Mouse (Mus musculus) C2C12 (cell line): ENCODE measurements around the gene Akt1s1. TPM values are rescaled to one million over a fixed set of nuclear protein-coding genes. Genes with fewer than 3 reads are reported as not detected.

Experiments
- H3K27me3 ChIP-seq: one replicate; pipeline ENCODE4 v1.6.1; 2011; ENCODE audit not compliant: control insufficient read depth, insufficient read depth, insufficient read length
- H3K36me3 ChIP-seq: one replicate; pipeline ENCODE4 v1.6.1; 2011; ENCODE audit not compliant: control insufficient read depth, insufficient read depth
- H3K4me3 ChIP-seq: one replicate; pipeline ENCODE4 v1.5.1; 2011; ENCODE audit warnings: mild to moderate bottlenecking, control low read depth; ENCODE audit not compliant: poor library complexity, insufficient read depth, severe bottlenecking
- H3K79me2 ChIP-seq: one replicate; pipeline ENCODE4 v1.6.1; 2011; ENCODE audit not compliant: control insufficient read depth, insufficient read depth
- H3K79me3 ChIP-seq: one replicate; pipeline ENCODE4 v1.6.1; 2011; ENCODE audit warnings: low read depth, control low read depth
- H3ac ChIP-seq: one replicate; pipeline ENCODE3; 2011; ENCODE audit warnings: low read depth; ENCODE audit not compliant: control insufficient read depth, insufficient read length
- CEBPB ChIP-seq: IDR thresholded peaks from one replicate; pipeline ENCODE4 v1.6.1; 2011; ENCODE audit warnings: low read depth, mild to moderate bottlenecking, control low read depth, moderate library complexity
- CTCF ChIP-seq: IDR thresholded peaks from one replicate; pipeline ENCODE4 v1.5.1; 2011; ENCODE audit not compliant: control insufficient read depth, insufficient read depth, insufficient read length
- FOSL1 ChIP-seq: IDR thresholded peaks from one replicate; pipeline ENCODE4 v1.8.0; 2011; ENCODE audit warnings: mild to moderate bottlenecking, low read length; ENCODE audit not compliant: poor library complexity, insufficient read depth, severe bottlenecking
- MAX ChIP-seq: IDR thresholded peaks from one replicate; pipeline ENCODE4 v1.6.1; 2011; ENCODE audit warnings: mild to moderate bottlenecking, control low read depth
- MYOD1 ChIP-seq: IDR thresholded peaks from one replicate; pipeline ENCODE4 v1.6.1; 2011; ENCODE audit warnings: low read depth; ENCODE audit not compliant: control insufficient read depth, insufficient read length
- MYOG ChIP-seq: IDR thresholded peaks from one replicate; pipeline ENCODE4 v1.6.1; 2011; ENCODE audit not compliant: control insufficient read depth, insufficient read length; ENCODE audit errors: extremely low read depth
- USF1 ChIP-seq: IDR thresholded peaks from one replicate; pipeline ENCODE4 v1.6.1; 2011; ENCODE audit warnings: low read depth, mild to moderate bottlenecking, control low read depth, moderate library complexity
- polyA plus RNA-seq: library from polyadenylated mRNA; unstranded; fragments of >200 nt; fragmentation: generic; extraction: Trizol; gene quantifications from one replicate; pipeline ENCODE4 v1.2.1, GENCODE M21; 2012; ENCODE audit warnings: missing spikeins

Gene Akt1s1
- polyA plus RNA-seq, 1 experiment, result 208 TPM

DNA sequence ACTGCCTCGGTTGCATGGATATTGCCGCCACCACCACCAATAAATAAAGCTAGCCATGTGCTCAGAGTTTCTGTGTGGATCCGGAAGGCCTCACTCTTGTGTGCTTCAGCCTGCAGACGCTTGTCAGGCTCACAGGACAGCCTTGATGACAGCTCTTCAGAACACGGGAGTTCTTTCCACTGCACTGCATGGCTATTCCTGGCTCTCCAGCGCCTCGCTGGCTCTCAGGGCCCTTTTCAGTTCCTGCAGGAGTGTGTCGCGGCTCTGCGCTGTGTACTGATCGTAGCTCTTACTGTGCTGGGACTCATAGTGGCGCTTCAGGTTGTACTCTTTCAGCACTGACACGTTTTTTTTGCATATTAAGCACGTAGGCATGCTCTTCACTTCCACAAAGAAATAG is 29.0 kb downstream of the Akt1s1 start:
- no peak for TF ChIP-seq USF1
- TF ChIP-seq CEBPB, result no peak
- no peak for TF ChIP-seq FOSL1
- TF ChIP-seq MAX, result no peak
- no peak for TF ChIP-seq MYOD1
- TF ChIP-seq MYOG, result no peak
- no peak for TF ChIP-seq CTCF
- Histone ChIP-seq H3ac (no peak overlapping the region), H3K36me3 (peaks cover 9% of the 10 kb centered on the region), H3K27me3 (no peaks in the 10 kb centered on the region), H3K79me3 (no peaks in the 10 kb centered on the region), H3K79me2 (no peaks in the 10 kb centered on the region), H3K4me3 (no peak overlapping the region)

DNA sequence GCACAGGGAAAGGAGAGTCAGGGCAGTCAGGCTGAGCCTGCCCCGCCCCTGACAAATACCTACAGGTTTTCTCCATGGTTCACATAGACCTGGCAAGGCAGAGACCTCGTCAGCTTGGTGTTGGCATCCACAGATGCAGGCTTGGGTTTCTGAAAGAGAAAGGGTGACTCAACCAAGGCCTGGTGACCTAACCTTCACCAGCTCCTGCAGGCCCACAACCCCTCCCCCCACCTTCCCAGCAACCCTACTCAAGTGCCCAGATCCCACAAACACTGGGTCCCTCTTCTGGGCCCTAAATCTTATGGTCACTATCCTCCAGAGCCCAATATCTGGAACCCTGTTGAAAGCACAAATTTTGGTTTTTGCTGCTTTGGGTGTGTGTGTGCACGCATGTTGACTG is 34.2 kb downstream of the Akt1s1 start:
- H3ac ChIP-seq, result no peak overlapping the region
- H3K79me3 ChIP-seq, result peaks cover 4% of the 10 kb centered on the region
- no peak overlapping the region for H3K4me3 ChIP-seq
- no peak for TF ChIP-seq CEBPB
- no peak for TF ChIP-seq MAX
- TF ChIP-seq MYOD1, result no peak
- no peak for TF ChIP-seq USF1
- no peak for TF ChIP-seq FOSL1
- no peak for TF ChIP-seq MYOG
- no peak for TF ChIP-seq CTCF
- peaks cover 22% of the 10 kb centered on the region for H3K36me3 ChIP-seq
- no peaks in the 10 kb centered on the region for H3K27me3 ChIP-seq
- peaks cover 19% of the 10 kb centered on the region for H3K79me2 ChIP-seq

DNA sequence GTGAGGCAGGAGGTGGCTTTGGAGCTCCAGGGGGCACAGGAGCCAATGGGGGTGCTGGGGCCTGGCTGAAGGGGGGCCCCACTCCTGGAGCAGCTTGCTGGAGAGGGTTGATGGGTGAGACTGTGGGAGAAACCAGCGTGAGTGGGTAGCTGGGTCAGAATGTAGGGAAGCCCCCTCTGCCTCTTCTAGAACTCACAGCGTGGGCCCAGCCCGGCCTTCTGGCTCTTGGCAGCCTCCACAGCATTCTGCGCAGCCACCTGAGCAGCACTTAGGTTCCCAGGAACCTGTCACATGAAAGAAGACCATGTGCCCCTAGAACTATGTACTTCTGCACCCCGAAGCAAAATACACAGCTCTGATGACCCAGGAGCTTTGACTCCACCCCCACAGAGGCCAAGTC is 35.8 kb downstream of the Akt1s1 start:
- TF ChIP-seq CEBPB (no peak), USF1 (no peak), MAX (no peak), MYOG (no peak)
- no peak overlapping the region for H3ac ChIP-seq
- peaks cover 35% of the 10 kb centered on the region for H3K79me2 ChIP-seq
- H3K79me3 ChIP-seq, result peaks cover 12% of the 10 kb centered on the region
- no peak overlapping the region for H3K4me3 ChIP-seq
- no peaks in the 10 kb centered on the region for H3K27me3 ChIP-seq
- peaks cover 32% of the 10 kb centered on the region for H3K36me3 ChIP-seq

DNA sequence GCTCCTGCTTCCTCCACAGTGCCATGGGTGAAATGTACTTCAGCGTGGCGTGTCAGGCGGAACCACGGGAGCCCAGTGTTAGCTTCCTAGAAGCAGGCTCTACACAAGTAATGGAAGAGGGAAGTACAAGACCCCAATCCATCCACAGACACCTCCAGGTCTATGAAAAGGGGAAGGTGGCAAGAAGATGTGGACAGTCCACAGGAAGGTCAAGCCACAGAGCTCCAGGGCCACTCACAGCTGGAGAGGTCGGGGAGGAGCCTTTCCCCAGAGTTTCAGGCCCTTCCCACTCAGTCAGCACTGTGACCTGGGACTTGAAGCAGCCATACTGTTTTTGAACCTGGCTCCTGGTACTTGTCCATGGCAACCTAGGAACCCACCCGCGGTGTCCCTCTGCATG is 38.2 kb downstream of the Akt1s1 start:
- Histone ChIP-seq H3K79me2 (peaks cover 58% of the 10 kb centered on the region), H3ac (no peak overlapping the region), H3K36me3 (peaks cover 28% of the 10 kb centered on the region), H3K79me3 (peaks cover 30% of the 10 kb centered on the region), H3K27me3 (no peaks in the 10 kb centered on the region), H3K4me3 (no peak overlapping the region)
- no peak for TF ChIP-seq CTCF
- TF ChIP-seq CEBPB, result no peak
- no peak for TF ChIP-seq FOSL1
- TF ChIP-seq MYOG, result no peak
- TF ChIP-seq MYOD1, result no peak
- no peak for TF ChIP-seq MAX
- no peak for TF ChIP-seq USF1

DNA sequence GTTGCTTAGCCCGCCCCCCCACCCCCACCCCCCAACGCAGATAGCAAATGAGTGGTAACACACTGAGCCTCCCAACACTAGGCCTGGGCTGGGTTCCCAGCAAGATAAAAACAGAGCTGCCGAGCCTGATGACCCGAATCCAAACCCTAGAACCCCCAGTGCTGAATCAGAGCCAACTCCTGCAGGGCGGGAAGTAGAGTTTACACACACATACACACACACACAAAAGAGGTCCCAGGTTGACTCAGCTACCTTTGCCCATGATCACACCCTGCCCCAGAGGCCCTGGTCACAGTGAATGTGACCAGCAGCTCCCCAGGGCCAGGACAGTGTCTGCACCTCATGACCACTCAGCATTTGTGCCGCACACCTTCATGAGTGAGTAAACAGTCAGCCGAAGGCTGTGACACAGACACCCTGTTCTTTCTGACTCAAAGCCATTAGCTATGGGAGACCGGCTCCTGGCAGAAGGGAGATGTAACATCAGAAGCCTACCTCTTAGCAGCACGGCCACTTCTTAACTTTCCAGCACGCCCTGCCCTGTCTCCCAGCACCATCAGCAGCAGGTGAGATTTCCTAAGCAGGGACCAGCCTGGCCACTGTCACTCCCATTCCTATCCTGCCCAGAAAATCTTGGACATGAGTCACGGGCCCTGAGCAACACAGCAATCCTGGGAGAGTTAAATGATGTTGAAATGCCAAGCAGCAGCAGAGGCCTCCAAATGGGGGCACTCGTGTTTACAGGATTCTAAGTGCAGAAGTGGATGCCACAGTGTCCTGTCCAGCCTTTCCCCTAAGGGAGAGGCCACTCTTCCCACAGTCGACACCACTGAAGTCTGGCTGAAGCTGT is 39.7 kb downstream of the Akt1s1 start:
- no peak overlapping the region for H3ac ChIP-seq
- peaks cover 31% of the 10 kb centered on the region for H3K79me3 ChIP-seq
- H3K79me2 ChIP-seq, result peaks cover 61% of the 10 kb centered on the region
- no peak overlapping the region for H3K4me3 ChIP-seq
- H3K36me3 ChIP-seq, result peaks cover 22% of the 10 kb centered on the region
- TF ChIP-seq CEBPB (no peak), MYOD1 (no peak), MAX (no peak), USF1 (no peak), MYOG (no peak), FOSL1 (no peak), CTCF (no peak)
- H3K27me3 ChIP-seq, result no peaks in the 10 kb centered on the region

DNA sequence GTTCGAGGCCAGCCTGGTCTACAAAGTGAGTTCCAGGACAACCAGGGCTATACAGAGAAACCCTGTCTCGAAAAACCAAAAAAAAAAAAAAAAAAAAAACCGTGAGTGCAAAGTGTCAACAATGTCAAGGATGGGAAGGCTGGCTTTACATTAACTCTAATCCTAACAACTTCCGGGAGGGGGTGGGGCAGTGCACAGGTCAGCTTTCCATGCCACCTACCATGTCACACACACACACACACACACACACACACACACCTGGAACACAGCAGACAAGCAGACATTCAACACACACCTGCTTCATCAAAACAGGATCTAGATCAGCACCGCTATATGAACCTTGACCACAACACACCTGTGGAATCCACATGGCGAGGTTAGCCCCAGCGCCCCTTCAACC is 41.4 kb downstream of the Akt1s1 start:
- peaks cover 31% of the 10 kb centered on the region for H3K79me3 ChIP-seq
- H3K79me2 ChIP-seq, result peaks cover 61% of the 10 kb centered on the region
- peaks cover 21% of the 10 kb centered on the region for H3K36me3 ChIP-seq
- TF ChIP-seq MYOD1 (no peak), CEBPB (no peak)
- H3K27me3 ChIP-seq, result no peaks in the 10 kb centered on the region
- no peak overlapping the region for H3ac ChIP-seq
- H3K4me3 ChIP-seq, result no peak overlapping the region
